Mouse (Mus musculus) ES-Bruce4 (cell line): ENCODE measurements around the gene Nat8l.

Source experiments
- CTCF ChIP-seq: IDR thresholded peaks from one replicate; pipeline ENCODE4 v1.8.1; 2011; ENCODE audit warnings: low read depth, low read length
- EP300 ChIP-seq: IDR thresholded peaks from 2 replicates; pipeline ENCODE4 v1.6.1; 2011; ENCODE audit warnings: low read depth, low read length; ENCODE audit not compliant: insufficient read depth
- POLR2A ChIP-seq: IDR thresholded peaks from one replicate; pipeline ENCODE4 v1.8.1; 2011; ENCODE audit warnings: low read length; ENCODE audit not compliant: insufficient read depth

GRCm38 (mm10) chr5:33994671-33995625 lies 836 bp upstream of the Nat8l start:
- peak; percentile 71 for TF ChIP-seq CTCF
- TF ChIP-seq POLR2A = no peak
- no peak for TF ChIP-seq EP300
